Mouse (Mus musculus) cerebellum, adult 2 months (tissue): Measurements from ENCODE around the gene Arhgap21.

Experiments
- CTCF ChIP-seq: fragments of 200-500 bp; IDR thresholded peaks from 2 replicates; pipeline ENCODE4 v1.5.1; 2011; ENCODE audit warnings: low read depth, mild to moderate bottlenecking, control low read depth, low read length, moderate library complexity, borderline replicate concordance; ENCODE audit not compliant: insufficient read depth
- POLR2A ChIP-seq: fragments of 200-500 bp; IDR thresholded peaks from 2 replicates; pipeline ENCODE4 v1.6.1; 2011; ENCODE audit warnings: low read length, control low read depth, borderline replicate concordance; ENCODE audit not compliant: insufficient read depth

- TF ChIP-seq CTCF (no peak), POLR2A (no peak)
Observed at GRCm38 (mm10) chr2:20913019-20913415, 55.7 kb downstream of the Arhgap21 start.
